Mouse (Mus musculus): Measurements from ENCODE around the gene Tbcc.

DNA sequence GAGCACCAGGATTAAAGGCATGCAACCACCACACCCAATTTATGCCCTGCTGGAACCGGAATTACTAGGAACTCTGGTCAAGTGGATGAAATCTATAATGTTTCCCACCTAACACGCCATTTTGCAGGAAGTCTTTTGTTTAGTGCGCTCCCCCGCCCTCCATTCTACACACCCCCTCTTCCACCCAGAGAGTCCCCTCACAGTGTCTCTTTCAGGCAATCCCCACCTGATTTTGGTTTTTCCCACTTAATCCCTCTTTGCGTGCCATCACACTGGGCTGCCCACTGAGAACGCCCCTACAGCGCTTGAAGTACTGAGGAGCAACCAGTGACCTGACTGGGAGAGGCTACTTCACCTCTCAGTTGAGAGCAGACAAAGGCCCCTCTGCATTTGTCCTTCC lies 43.3 kb upstream of the Tbcc start:
- TF ChIP-seq CTCF (IDR thresholded peaks at IDR 0.05; ENCODE audit: low read depth), result no peak
- TF ChIP-seq EP300 (IDR thresholded peaks at IDR 0.05; ENCODE audit: low read depth), result no peak

Data from heart, postnatal 0 days (tissue).